Mouse (Mus musculus) olfactory bulb, adult 2 months (tissue): ENCODE measurements around the gene Gm45713.

Experiments used
- CTCF ChIP-seq: fragments of 200-500 bp; IDR thresholded peaks from 2 replicates; pipeline ENCODE4 v1.5.1; 2012; ENCODE audit warnings: low read depth, mild to moderate bottlenecking, low read length, moderate library complexity; ENCODE audit not compliant: insufficient read depth
- POLR2A ChIP-seq: fragments of 200-500 bp; IDR thresholded peaks from 2 replicates; pipeline ENCODE4 v1.6.1; 2012; ENCODE audit warnings: mild to moderate bottlenecking, low read depth, low read length, moderate library complexity; ENCODE audit not compliant: insufficient read depth

- TF ChIP-seq CTCF (no peak), POLR2A (no peak)
These were observed 29.7 kb upstream of the Gm45713 start for GRCm38 (mm10) chr7:45165701-45166100.
